ENCODE assay signal across 8 mouse cellular contexts in the genomic region with DNA sequence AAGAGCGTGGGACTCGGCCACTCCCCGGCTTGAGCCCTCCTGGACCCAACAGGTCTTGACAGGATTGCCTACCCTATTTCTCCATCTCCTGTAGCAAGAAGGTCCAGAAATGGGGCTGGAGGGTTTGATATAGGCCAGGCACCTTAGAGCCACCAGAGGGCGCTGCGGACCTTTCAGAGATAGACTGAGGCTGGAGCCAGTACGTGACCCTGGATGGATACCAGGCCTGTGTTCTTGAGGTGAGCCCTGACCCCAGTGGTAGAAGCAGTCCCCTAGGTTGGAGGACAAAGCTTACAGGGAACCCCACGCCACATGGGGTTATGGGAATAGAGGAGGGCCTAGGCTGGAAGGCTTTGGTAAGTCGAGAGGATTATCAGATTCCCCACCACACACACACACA. TPM values are rescaled to one million over a fixed set of nuclear protein-coding genes. Genes with fewer than 3 reads are reported as not detected.
DNase-seq lines count a peak whose midpoint lies in the region; ATAC-seq and TF ChIP-seq lines count a peak whose summit lies in the region.

No protein-coding gene starts in this region.

- WGBS in forebrain, embryonic 16.5 days, result 17% methylated on average over 8 of the region's 8 CpGs
- 19% methylated on average over 8 of the region's 8 CpGs for WGBS in hindbrain, embryonic 14.5 days

- no peak for ATAC-seq in G1E (ENCODE audit: extremely low read depth, insufficient number of reproducible peaks, low FRiP score, poor library complexity, severe bottlenecking)
- ATAC-seq in forebrain, embryonic 16.5 days, result peak; percentile 14; the same call in 1 of the 2 replicates
- ATAC-seq in hindbrain, embryonic 14.5 days (ENCODE audit: low FRiP score), result 0 out of 2 replicates have a peak, but pooled peaks have one; percentile 9
- ATAC-seq in megakaryocyte-erythroid progenitor cell, adult 5-6 weeks (replicated peaks; ENCODE audit: low FRiP score, low TSS enrichment, poor library complexity, severe bottlenecking), result peak; percentile 79

- peaks cover 2% of the 10 kb centered on the region; the same call in 1 of the 2 replicates for H3K4me1 ChIP-seq in G1E (ENCODE audit: insufficient read depth, low read depth, low read length)
- peaks cover 15% of the 10 kb centered on the region for H3K4me1 ChIP-seq in forebrain, embryonic 16.5 days (replicated peaks; ENCODE audit: control insufficient read depth, insufficient read depth, low read length)
- peaks cover 7% of the 10 kb centered on the region for H3K4me1 ChIP-seq in hindbrain, embryonic 14.5 days (replicated peaks; ENCODE audit: control insufficient read depth, insufficient read depth, low read length)

- H3K4me2 ChIP-seq in forebrain, embryonic 16.5 days (ENCODE audit: low read length), result no peak overlapping the region
- no peak overlapping the region for H3K4me2 ChIP-seq in hindbrain, embryonic 14.5 days (replicated peaks)

- no peak overlapping the region for H3K4me3 ChIP-seq in G1E (ENCODE audit: low read depth, low read length)
- H3K4me3 ChIP-seq in forebrain, embryonic 16.5 days (replicated peaks; ENCODE audit: low read length), result no peak overlapping the region
- H3K4me3 ChIP-seq in hindbrain, embryonic 14.5 days (replicated peaks; ENCODE audit: low read length), result no peak overlapping the region

- peak; percentile 73 for TF ChIP-seq CTCF in G1E (IDR thresholded peaks at IDR 0.05; ENCODE audit: low read depth, low read length)

- no peak overlapping the region for H3K27ac ChIP-seq in forebrain, embryonic 16.5 days (ENCODE audit: low read length)
- no peak overlapping the region for H3K27ac ChIP-seq in hindbrain, embryonic 14.5 days

- H3K9ac ChIP-seq in forebrain, embryonic 16.5 days (replicated peaks; ENCODE audit: low read depth, low read length), result no peak overlapping the region
- no peak overlapping the region for H3K9ac ChIP-seq in hindbrain, embryonic 14.5 days

- H3K36me3 ChIP-seq in G1E (replicated peaks), result no peaks in the 10 kb centered on the region
- H3K36me3 ChIP-seq in forebrain, embryonic 16.5 days (ENCODE audit: control insufficient read depth, insufficient read depth), result peaks cover 3% of the 10 kb centered on the region; the same call in 1 of the 2 replicates
- peaks cover 23% of the 10 kb centered on the region for H3K36me3 ChIP-seq in hindbrain, embryonic 14.5 days (replicated peaks; ENCODE audit: control insufficient read depth, insufficient read depth)

- H3K9me3 ChIP-seq in G1E (replicated peaks), result no peaks in the 10 kb centered on the region; the same call in 1 of the 2 replicates
- H3K9me3 ChIP-seq in forebrain, embryonic 16.5 days (ENCODE audit: control insufficient read depth, low read length), result no peaks in the 10 kb centered on the region
- no peaks in the 10 kb centered on the region for H3K9me3 ChIP-seq in hindbrain, embryonic 14.5 days (ENCODE audit: control insufficient read depth, low read length)

- peak; percentile 58 for DNase-seq in G1E (ENCODE audit: low spot score)
- DNase-seq in c-Kit-positive CD71-positive TER-119-negative erythroid progenitor cells, embryonic 14.5 days (ENCODE audit: low read depth), result peak; percentile 53
- peak; percentile 90 for DNase-seq in hindbrain, embryonic 14.5 days (ENCODE audit: low spot score)
- DNase-seq in left cerebral cortex, adult 11 months (ENCODE audit: low spot score), result peak; percentile 71
- peak; percentile 68 for DNase-seq in right cerebral cortex, postnatal 25 days
- DNase-seq in urinary bladder, postnatal 4 days (ENCODE audit: low spot score in 2 of 2), result peak; percentile 68 to 86

- peaks cover 25% of the 10 kb centered on the region for H3K27me3 ChIP-seq in G1E (ENCODE audit: insufficient read depth, low read length)
- H3K27me3 ChIP-seq in forebrain, embryonic 16.5 days (replicated peaks; ENCODE audit: control insufficient read depth, insufficient read depth, low read length), result no peaks in the 10 kb centered on the region
- no peaks in the 10 kb centered on the region for H3K27me3 ChIP-seq in hindbrain, embryonic 14.5 days (ENCODE audit: control insufficient read depth, insufficient read depth, low read length)

RNA-seq across cellular contexts. Expression of gene Ykt6, which starts 40.5 kb away (rescaled TPM):
- 20.3 and 22.5 TPM in 2 replicates for total RNA-seq in G1E (2014; fragmentation: Nextera tagmentation)
- 51.5 and 55.9 TPM in 2 replicates for total RNA-seq in G1E (2017)
- polyA plus RNA-seq in G1E (2012), result 9.4 and 11.6 TPM in 2 replicates
- polyA plus RNA-seq in forebrain, embryonic 16.5 days (2015; fragmentation: Nextera tagmentation; extraction: Ambion mirVana), result 93.4 and 111 TPM in 2 replicates
- 39.9 and 48.4 TPM in 2 replicates for polyA plus RNA-seq in hindbrain, embryonic 14.5 days (2014; fragmentation: Nextera tagmentation; extraction: Ambion mirVana)
- total RNA-seq in megakaryocyte-erythroid progenitor cell, adult 5-6 weeks (2014; fragmentation: Nextera tagmentation), result 31.2 and 37.7 TPM in 2 replicates
- total RNA-seq in megakaryocyte-erythroid progenitor cell, adult 5-6 weeks (2017), result 42.3 and 43.6 TPM in 2 replicates

RNA-seq across cellular contexts. Expression of gene Gck, which starts 46.1 kb away (rescaled TPM):
- total RNA-seq in G1E (2014; fragmentation: Nextera tagmentation) (not detected in 2 replicates), G1E (2017) (0.06 and 0.11 TPM in 2 replicates)
- not detected in 2 replicates for polyA plus RNA-seq in G1E (2012)
- polyA plus RNA-seq in forebrain, embryonic 16.5 days (2015; fragmentation: Nextera tagmentation; extraction: Ambion mirVana), result 5.5 and 8.2 TPM in 2 replicates
- 3.9 and 4.2 TPM in 2 replicates for polyA plus RNA-seq in hindbrain, embryonic 14.5 days (2014; fragmentation: Nextera tagmentation; extraction: Ambion mirVana)
- total RNA-seq in megakaryocyte-erythroid progenitor cell, adult 5-6 weeks (2014; fragmentation: Nextera tagmentation), result not detected in 2 replicates
- total RNA-seq in megakaryocyte-erythroid progenitor cell, adult 5-6 weeks (2017), result not detected in 2 replicates
